Mouse (Mus musculus): Measurements from ENCODE around the gene Abhd17a.
A peak's percentile ranks its signal among the peaks of the same experiment; 100 is the strongest.

The Abhd17a gene

DNA sequence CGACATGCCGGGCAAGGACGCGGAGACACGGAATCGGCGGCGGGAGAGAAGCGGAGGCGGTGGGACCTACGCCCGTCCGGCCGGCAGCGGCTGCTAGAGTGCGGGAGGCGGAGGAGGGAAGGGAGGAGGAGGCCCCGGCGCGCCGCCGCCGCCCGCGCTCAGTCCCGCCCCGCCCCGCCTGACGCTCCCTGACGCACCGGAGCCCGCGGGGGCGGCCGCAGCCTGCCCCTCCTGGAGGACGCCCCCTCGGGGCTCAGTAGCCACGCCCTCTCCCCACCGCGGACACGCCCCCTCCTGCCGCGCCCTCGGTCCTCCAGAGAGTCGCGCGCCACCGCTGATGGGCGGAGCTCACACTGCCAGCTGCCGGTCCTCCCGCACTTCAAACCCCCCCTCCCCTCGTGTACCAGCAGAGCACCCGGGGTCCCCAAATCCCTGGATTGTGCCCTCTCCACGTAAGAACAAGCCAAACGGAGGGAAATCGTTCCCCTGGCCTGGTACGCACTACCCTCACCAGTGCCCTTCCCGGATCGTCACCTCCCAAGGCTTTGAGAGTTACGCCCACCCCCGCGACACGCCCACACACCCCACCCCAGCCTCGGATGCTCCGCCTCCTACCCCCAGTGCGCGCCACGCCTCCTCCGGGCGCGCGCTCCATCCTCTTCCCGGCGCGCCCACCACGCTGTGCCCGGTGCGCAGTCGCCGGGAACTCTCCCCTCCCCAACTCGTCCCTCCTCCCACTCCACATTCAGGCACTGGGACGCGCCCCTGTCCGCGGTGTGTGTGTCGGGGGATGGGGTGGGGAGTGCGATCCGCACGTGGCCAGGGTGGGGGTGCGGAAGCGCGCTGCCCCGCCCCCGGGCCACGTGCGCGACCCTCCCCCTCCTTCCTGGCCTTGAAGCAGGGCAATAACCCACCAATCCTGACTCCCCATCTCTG is 12.7 kb downstream of the Abhd17a start, which contains the start of gene Klf16:
TSS of gene Klf16 (minus strand) at position 127 of the 936 bp plus-strand sequence.
- peak; percentile 99 for DNase-seq (ENCODE audit: low spot score in 2 of 2)

GRCm38 (mm10) chr10:80576351-80577194 is 13.6 kb downstream of the Abhd17a start:
- peak in 1 of 2 experiments; percentile 67 for DNase-seq (ENCODE audit: low spot score in 2 of 2)

DNA sequence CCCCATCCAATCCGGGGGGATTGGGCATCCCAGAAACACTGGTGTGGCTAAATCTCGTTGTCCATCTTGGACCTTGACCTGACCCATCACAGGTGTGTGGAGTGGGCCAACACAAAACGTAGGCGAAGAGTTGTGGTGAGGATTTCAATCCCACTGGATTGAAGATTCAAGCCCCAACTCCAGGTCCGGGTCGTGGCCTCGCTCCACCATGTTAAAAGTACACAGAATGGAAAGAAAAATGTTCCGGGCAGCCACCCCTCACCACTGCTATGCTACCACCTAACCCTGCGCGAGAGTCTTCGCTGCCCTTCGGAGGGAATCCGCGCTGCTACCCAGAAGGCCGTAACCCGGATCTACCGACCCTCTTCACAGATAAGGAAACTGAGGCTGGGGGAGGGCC is 14.2 kb downstream of the Abhd17a start:
- DNase-seq (ENCODE audit: low spot score in 2 of 2) = no peak

DNA sequence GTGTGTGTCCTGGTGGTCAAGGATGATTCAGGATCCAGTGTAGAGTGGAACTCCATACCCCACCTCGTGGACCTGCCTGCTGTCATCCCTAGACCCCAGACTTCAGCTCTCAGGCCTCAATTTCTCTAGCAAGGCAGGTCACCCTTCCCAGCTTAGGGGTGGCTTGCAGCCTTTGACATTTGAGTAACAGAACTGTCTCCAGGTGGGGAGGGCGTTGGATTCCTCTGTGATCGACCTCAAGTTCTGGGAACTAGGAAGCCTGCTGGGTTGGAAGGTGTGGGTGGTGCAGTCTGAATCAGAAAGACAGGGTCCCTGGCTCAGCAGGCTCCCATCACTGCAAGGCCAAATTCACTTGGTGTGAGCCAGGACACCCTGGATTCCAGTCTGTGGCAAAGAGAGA is 15.2 kb downstream of the Abhd17a start:
- no peak for DNase-seq (ENCODE audit: low spot score in 2 of 2)

DNA sequence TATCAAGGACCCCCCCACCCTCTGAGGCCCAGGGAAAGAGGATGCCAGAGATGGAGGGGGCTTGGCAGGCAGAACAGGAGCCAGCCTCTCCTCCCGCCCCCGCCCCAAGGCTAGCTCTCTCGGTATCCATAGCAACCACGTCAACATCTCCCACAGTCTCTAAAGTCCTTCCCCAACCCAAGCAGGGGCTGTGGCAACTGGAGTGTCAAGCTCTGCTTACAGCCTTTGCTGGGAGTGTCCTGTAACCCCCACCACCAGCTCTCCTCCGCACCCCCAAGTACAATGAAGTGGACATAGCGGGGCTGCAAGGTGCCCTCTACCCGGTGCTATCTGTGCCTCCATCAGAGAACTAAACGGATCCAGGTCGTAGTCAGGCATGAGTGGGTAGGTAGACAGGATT is 16.2 kb downstream of the Abhd17a start:
- DNase-seq (ENCODE audit: low spot score in 2 of 2) = no peak

GRCm38 (mm10) chr10:80572477-80572876 is 17.7 kb downstream of the Abhd17a start:
- no peak for DNase-seq (ENCODE audit: low spot score in 2 of 2)

- no peak for DNase-seq (ENCODE audit: low spot score in 2 of 2)
Observed at GRCm38 (mm10) chr10:80570871-80571836, 19.0 kb downstream of the Abhd17a start.

DNA sequence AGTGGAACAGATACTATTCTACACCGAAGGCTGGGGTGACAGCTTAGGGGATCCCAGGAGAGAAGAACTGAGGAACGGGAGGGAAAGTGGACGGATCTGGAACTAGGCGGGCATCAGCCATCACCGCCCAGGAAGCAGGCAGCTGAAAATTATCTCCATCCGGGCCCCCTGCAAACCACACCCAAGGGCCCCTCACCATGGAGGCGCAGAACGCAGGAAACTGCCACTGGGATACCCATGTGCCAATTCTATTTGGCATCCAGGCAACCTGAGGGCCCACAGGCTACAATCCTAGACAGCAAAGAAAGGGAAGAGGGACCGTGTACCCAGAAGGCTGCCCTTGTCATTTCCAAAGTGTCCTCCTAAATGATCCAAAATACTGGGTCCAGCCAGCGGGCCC is 19.7 kb downstream of the Abhd17a start:
- DNase-seq (ENCODE audit: low spot score in 2 of 2) = no peak

DNA sequence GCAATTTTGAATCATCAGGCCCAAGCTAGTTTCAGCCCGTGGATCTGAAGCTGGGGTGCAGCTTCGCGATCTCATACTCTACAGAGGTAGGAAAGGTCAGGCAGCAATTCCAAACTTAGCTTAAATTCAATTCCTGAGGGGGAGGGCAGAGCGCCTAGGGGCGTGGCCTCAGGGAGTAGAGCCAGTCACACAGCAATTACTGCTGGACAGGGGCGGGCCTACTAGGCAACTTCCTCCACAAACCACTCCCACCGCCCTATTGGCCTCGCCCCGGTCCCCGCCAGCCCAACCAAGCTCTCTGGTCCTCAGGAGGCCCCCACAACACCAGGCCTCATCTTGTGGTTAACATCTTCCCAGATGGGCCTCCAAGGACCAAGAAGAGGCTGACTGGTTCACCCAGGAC is 20.5 kb downstream of the Abhd17a start:
- DNase-seq (ENCODE audit: low spot score in 2 of 2) = peak in 1 of 2 experiments; percentile 63

GRCm38 (mm10) chr10:80568876-80569275 is 21.3 kb downstream of the Abhd17a start:
- no peak for DNase-seq (ENCODE audit: low spot score in 2 of 2)

- peak; percentile 71 to 91 for DNase-seq (ENCODE audit: low spot score in 2 of 2)
Observed at GRCm38 (mm10) chr10:80566375-80567092, 23.6 kb downstream of the Abhd17a start.

- peak; percentile 89 to 92 for DNase-seq (ENCODE audit: low spot score in 2 of 2)
Observed at GRCm38 (mm10) chr10:80561116-80561944, 28.8 kb downstream of the Abhd17a start, which contains the start of gene Rexo1. Rexo1 (minus strand) TSS chr10:80561560.

DNA sequence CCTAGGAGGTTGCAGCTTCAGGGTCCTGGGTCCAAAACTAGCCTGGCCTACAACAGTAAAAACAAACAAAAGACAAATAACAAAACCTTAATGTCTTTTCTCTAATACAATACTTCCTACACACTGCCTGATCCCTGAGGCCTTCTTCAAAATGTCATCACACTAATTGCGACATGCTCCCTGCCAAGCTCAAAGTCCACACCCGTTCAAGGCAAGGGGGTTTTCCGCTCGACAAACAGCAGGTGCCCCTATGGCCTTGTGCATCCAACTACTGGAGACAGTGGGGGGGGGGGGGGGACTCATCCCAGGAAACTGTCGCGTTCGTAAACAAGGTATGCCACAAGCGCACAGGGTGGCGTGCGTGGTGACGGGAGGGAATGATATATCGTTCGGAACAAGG is 29.5 kb downstream of the Abhd17a start:
- no peak for DNase-seq (ENCODE audit: low spot score in 2 of 2)

DNA sequence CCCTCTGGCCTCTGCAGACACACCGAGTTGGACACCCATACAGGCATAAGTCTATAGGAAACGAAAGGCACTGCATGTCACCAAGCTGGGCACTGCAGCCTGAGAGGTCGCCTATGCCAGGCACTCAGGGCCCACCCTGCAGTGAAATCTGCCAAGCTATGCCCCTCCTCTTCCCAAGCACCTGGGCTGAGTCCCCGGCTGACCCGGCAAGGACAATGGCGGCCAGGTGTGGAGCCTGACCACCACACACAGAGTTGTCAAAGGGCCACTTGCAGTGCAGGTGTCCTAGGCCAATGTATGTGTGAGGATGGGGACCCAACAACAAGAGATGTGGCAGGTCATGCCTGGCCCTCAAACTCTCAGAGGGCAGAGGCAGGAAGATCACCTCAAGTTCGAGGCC is 30.7 kb downstream of the Abhd17a start:
- DNase-seq (ENCODE audit: low spot score in 2 of 2) = no peak

DNA sequence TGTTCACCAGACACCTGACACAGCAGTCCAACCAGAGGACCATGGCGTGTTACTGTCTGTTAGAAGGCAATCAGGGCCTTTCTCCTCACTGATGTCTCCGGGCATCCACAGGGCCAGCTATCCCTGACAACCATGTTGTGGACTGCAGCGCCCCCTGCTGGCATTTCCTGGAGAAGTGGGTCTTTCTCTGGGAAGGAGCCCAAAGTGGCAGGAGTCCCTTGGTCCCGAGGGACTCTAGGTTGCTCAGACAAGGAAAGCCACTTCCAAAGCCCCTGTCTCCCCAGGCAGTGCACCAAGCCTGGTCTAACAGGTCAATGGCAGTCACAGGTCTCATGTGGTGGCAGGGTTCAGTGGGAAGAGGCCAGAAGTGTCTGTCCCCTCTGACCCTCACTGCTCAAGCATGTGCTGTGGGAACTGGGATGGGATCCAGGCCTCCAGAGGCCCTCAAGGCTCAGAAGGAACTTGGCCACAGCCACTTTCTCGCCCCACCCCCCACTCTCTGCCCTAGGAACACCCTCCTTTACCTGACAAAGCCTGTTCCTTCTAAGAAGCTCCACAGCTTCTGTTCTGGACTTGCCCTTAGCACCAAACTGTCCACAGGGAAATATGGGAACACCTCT is 32.7 kb downstream of the Abhd17a start:
- DNase-seq (ENCODE audit: low spot score in 2 of 2) = peak; percentile 59 to 84

GRCm38 (mm10) chr10:80553997-80554396 is 36.1 kb downstream of the Abhd17a start:
- DNase-seq (ENCODE audit: low spot score in 2 of 2) = no peak

DNA sequence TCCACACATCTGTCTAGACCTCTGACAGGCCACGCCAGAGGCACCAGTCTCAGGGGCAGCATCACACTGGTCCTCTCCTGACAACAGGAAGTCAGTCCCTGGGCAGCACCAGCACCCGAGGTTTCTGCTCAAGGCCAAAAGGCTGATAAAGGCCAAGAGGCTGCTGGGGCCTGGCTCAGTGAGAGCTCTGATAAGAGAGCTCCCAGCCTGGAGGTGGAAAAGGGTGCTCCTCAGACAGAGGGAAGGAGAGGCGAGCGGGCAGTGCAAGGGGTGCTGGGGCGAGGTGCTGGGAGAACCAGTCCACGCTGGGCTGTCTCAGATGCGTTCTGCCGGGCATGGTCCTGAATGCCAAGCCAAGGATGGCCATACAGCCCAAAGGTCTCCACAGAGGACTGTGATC is 36.6 kb downstream of the Abhd17a start:
- no peak for DNase-seq (ENCODE audit: low spot score in 2 of 2)

DNA sequence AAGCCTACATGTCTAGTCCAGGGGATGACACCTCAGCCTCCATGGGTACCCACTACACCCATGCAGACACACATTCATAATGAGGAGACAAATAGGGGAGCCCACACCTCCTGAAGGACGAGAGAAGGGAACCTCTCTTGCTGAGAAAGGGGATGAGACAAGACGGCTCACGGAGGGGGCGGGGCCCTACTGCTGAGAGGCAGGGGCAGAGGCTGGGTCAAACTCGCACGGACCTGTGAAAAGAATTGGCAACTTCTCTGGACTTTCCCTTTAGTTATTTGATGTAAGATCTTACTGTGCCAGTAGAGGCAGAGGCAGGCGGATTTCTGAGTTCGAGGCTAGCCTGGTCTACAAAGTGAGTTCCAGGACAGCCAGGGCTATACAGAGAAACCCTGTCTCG is 37.8 kb downstream of the Abhd17a start:
- no peak for DNase-seq (ENCODE audit: low spot score in 2 of 2)

GRCm38 (mm10) chr10:80549279-80549678 is 40.9 kb downstream of the Abhd17a start:
- DNase-seq (ENCODE audit: low spot score in 2 of 2) = no peak

All from urinary bladder, postnatal 4 days (tissue).